Mouse (Mus musculus) liver, adult (tissue): ENCODE results near the gene Cdipt.

Experiments used
- GATA4 ChIP-seq: IDR thresholded peaks from 2 replicates; pipeline ENCODE4 v1.6.1; 2014; ENCODE audit warnings: mild to moderate bottlenecking, low read length; ENCODE audit not compliant: insufficient replicate concordance

Cdipt gene

GRCm38 (mm10) chr7:127024755-127025555, 49.2 kb downstream of the Cdipt start:
- no peak for TF ChIP-seq GATA4

GRCm38 (mm10) chr7:127025556-127026160, 49.9 kb downstream of the Cdipt start:
- no peak for TF ChIP-seq GATA4

GRCm38 (mm10) chr7:127026161-127026600, 50.5 kb downstream of the Cdipt start:
- no peak for TF ChIP-seq GATA4

GRCm38 (mm10) chr7:127026616-127026983, 50.9 kb downstream of the Cdipt start:
- no peak for TF ChIP-seq GATA4

GRCm38 (mm10) chr7:127026984-127027726, 51.4 kb downstream of the Cdipt start, which contains the start of gene Maz:
Gene Maz (minus strand): TSS chr7:127027037.
- TF ChIP-seq GATA4: peak; percentile 51; the same call in 1 of the 2 replicates

GRCm38 (mm10) chr7:127027885-127028284, 52.2 kb downstream of the Cdipt start:
- no peak for TF ChIP-seq GATA4
